Mouse (Mus musculus): ENCODE measurements around the gene Fam180a.

DNA sequence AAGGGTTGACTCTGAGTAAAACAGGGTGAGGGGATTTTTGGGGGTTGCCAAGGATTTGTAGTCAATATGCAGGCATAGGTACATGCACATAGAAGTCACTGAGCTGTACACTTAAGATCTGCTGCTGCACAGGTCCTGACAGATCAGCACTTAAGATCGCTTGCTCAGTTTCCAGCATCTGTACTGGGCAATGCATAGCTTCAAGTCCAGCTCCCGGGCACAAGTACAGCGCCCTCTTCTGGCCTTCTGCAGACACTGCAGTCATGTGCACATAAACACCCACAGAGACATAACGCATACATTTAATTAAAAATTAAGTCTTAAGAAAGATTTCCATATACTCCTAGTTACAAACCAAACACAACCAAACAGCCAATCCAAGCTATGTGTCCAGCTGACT lies 8.3 kb upstream of the Fam180a start:
- TF ChIP-seq GATA1 (IDR thresholded peaks at IDR 0.05; ENCODE audit: low read length): no peak
- TF ChIP-seq TAL1 (IDR thresholded peaks at IDR 0.05; ENCODE audit: low read length): no peak
